Mouse (Mus musculus): ENCODE data around the gene Tmem259.

DNA sequence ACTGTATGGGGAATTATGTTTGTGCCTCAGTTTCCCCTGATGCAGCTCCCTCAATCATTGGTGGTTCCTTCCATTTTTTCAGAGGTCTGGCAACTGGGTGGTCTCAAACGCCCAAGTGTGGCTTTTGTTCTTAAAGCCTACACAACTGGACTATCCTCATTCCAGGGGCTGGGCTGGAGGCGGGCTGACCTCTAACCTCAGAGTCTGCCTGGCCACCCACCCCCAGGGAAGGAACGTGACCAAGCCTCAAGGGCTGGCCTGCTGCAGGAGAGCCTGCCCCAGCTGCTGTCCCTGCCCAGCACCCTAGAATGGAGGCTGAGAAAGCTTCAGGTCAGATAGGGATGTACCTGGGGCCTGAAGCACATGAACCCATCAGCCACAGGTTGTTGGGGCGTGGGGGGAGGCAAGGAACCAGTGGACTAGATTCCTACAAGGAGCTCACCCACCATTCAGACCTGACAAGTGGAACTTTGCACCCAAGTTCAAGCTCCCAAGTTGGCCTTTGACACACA lies 27.4 kb downstream of the Tmem259 start:
- TF ChIP-seq MAFK (IDR thresholded peaks at IDR 0.05; ENCODE audit: insufficient read depth, low read depth, low read length) (no peak), ZC3H11A (IDR thresholded peaks at IDR 0.05; ENCODE audit: borderline replicate concordance, low read depth, low read length) (no peak), ZNF384 (IDR thresholded peaks at IDR 0.05; ENCODE audit: low read depth, low read length) (no peak)

Measured in ES-E14 (cell line).